Mouse (Mus musculus) liver, adult 2 months (tissue): ENCODE results near the gene Arnt2.

ENCODE experiments used
- CTCF ChIP-seq: fragments of 200-500 bp; IDR thresholded peaks from 2 replicates; pipeline ENCODE4 v1.5.1; 2011; ENCODE audit warnings: low read depth, low read length, control low read depth
- POLR2A ChIP-seq: fragments of 200-500 bp; IDR thresholded peaks from 2 replicates; pipeline ENCODE4 v1.6.1; 2011; ENCODE audit warnings: low read length, control low read depth; ENCODE audit not compliant: insufficient read depth; ENCODE audit errors: extremely low read depth

DNA sequence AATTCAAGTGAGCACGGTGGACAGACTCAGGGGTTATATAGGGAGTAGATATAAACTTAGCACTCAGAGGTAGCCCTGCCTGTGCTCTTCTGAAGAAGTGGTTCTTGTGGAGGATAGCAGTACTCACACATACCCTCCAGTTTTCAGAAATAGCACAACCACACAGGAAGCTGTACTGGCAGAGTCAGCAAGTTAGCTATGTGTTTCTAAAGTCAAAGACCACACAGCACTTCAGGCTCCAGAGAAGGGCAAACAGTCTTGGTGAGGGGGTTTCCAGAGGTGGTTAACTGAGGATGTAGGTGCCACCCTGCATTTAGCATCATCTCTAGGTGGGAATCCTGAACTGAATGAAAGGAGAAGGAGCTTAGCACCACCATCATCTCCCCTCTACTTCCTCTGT, 23.5 kb downstream of the Arnt2 start:
- TF ChIP-seq POLR2A = no peak
- TF ChIP-seq CTCF = no peak
